ENCODE assay signal across 14 mouse cellular contexts in genomic region chr19:56438357-56439071, GRCm38 (mm10). TPM values are rescaled to one million over a fixed set of nuclear protein-coding genes. Genes with fewer than 3 reads are reported as not detected.
DNase-seq lines count a peak whose midpoint lies in the region; ATAC-seq lines count a peak whose summit lies in the region.
"Had no signal": no experiment of that assay in that cellular context is flagged by ENCODE, and none has a peak within 500 bp of the region (broad histone marks: within the 10 kb centered on the region; RNA-seq: fewer than 3 reads in every experiment).

No protein-coding gene starts in this region.

- H3K4me3 ChIP-seq in liver, embryonic 16.5 days (ENCODE audit: low read depth, low read length) = no peak overlapping the region
- H3K4me3 ChIP-seq in hindbrain, embryonic 13.5 days = no peak overlapping the region
- H3K4me3 ChIP-seq: forebrain, embryonic 15.5 days; hindbrain, embryonic 10.5 days had no signal

- no peak for DNase-seq in frontal cortex, postnatal 25 days (ENCODE audit: low spot score in 2 of 2)
- peak; percentile 46 for DNase-seq in urinary bladder, postnatal 14 days (ENCODE audit: low spot score)
- DNase-seq in urinary bladder, postnatal 25 days (ENCODE audit: low spot score) = no peak
- DNase-seq in layer of hippocampus, postnatal 36 days = no peak
- no peak for DNase-seq in right cerebral cortex, postnatal 14 days
- DNase-seq: adrenal gland, postnatal 14 days; cerebellum, adult 9-10 months had no signal

- H3K9ac ChIP-seq in liver, embryonic 16.5 days (ENCODE audit: low read depth, low read length) = no peak overlapping the region
- no peak overlapping the region for H3K9ac ChIP-seq in hindbrain, embryonic 13.5 days
- H3K9ac ChIP-seq: forebrain, embryonic 15.5 days had no signal

- peak overlapping the region; percentile 82 for H3K27ac ChIP-seq in liver, embryonic 16.5 days (ENCODE audit: low read length)
- H3K27ac ChIP-seq in hindbrain, embryonic 13.5 days = no peak overlapping the region
- H3K27ac ChIP-seq: forebrain, embryonic 15.5 days; hindbrain, embryonic 10.5 days had no signal

- H3K27me3 ChIP-seq in liver, embryonic 16.5 days (ENCODE audit: control insufficient read depth, insufficient read depth, low read depth, low read length) = no peaks in the 10 kb centered on the region
- H3K27me3 ChIP-seq in hindbrain, embryonic 13.5 days = 0 out of 2 replicates have a peak, but pooled peaks cover 2% of the 10 kb centered on the region
- H3K27me3 ChIP-seq: forebrain, embryonic 15.5 days had no signal

- peaks cover 24% of the 10 kb centered on the region for H3K4me1 ChIP-seq in liver, embryonic 16.5 days (ENCODE audit: control insufficient read depth, low read depth, low read length)
- no peaks in the 10 kb centered on the region; the same call in 1 of the 2 replicates for H3K4me1 ChIP-seq in hindbrain, embryonic 13.5 days (replicated peaks)
- H3K4me1 ChIP-seq: forebrain, embryonic 15.5 days had no signal

- WGBS in liver, embryonic 16.5 days (ENCODE audit: insufficient replicate concordance) = 62% methylated on average over 7 of the region's 7 CpGs
- 88% methylated on average over 7 of the region's 7 CpGs for WGBS in hindbrain, embryonic 13.5 days

- H3K36me3 ChIP-seq in liver, embryonic 16.5 days (ENCODE audit: control insufficient read depth, insufficient read depth) = peaks cover 5% of the 10 kb centered on the region
- H3K36me3 ChIP-seq in hindbrain, embryonic 13.5 days = no peaks in the 10 kb centered on the region
- H3K36me3 ChIP-seq: forebrain, embryonic 15.5 days had no signal

- H3K9me3 ChIP-seq in liver, embryonic 16.5 days (replicated peaks; ENCODE audit: control insufficient read depth, low read length) = no peaks in the 10 kb centered on the region
- H3K9me3 ChIP-seq in hindbrain, embryonic 13.5 days = no peaks in the 10 kb centered on the region
- H3K9me3 ChIP-seq: forebrain, embryonic 15.5 days; hindbrain, embryonic 10.5 days had no signal

- ATAC-seq in frontal cortex, adult (ENCODE audit: low TSS enrichment) = peak; percentile 66
- no peak for ATAC-seq in liver, embryonic 16.5 days (ENCODE audit: low read depth)
- ATAC-seq in hindbrain, embryonic 13.5 days (ENCODE audit: low FRiP score) = no peak
- ATAC-seq: forebrain, embryonic 15.5 days had no signal

- peak overlapping the region; percentile 42; the same call in 1 of the 2 replicates for H3K4me2 ChIP-seq in liver, embryonic 16.5 days (ENCODE audit: low read depth, low read length)
- no peak overlapping the region for H3K4me2 ChIP-seq in hindbrain, embryonic 13.5 days
- H3K4me2 ChIP-seq: forebrain, embryonic 15.5 days had no signal

RNA-seq across cellular contexts. Expression of gene Plekhs1, which starts 22.9 kb away (rescaled TPM):
- 0.07 TPM in 1 of 2 replicates, not detected in the other for polyA plus RNA-seq in liver, embryonic 16.5 days (2015; fragmentation: Nextera tagmentation; extraction: Ambion mirVana)
- total RNA-seq in layer of hippocampus, postnatal 36 days (2021) = under 1 TPM; 0.22 to 0.33 TPM
- polyA plus RNA-seq in hindbrain, embryonic 13.5 days (2015; fragmentation: Nextera tagmentation; extraction: Ambion mirVana) = 0.09 and 0.16 TPM in 2 replicates
- total RNA-seq: G1E had no signal
- polyA plus RNA-seq: G1E; limb, embryonic 11.5 days had no signal

RNA-seq across cellular contexts. Expression of gene Casp7, which starts 41.6 kb away (rescaled TPM):
- 10.3 and 10.6 TPM in 2 replicates for polyA plus RNA-seq in liver, embryonic 16.5 days (2015; fragmentation: Nextera tagmentation; extraction: Ambion mirVana)
- total RNA-seq in layer of hippocampus, postnatal 36 days (2021) = 1 to 10 TPM; 1.3 to 1.9 TPM
- 16.0 and 18.3 TPM in 2 replicates for polyA plus RNA-seq in hindbrain, embryonic 13.5 days (2015; fragmentation: Nextera tagmentation; extraction: Ambion mirVana)

RNA-seq across cellular contexts. Expression of gene Nrap, which starts 48.7 kb away (rescaled TPM):
- 0.28 and 0.32 TPM in 2 replicates for polyA plus RNA-seq in liver, embryonic 16.5 days (2015; fragmentation: Nextera tagmentation; extraction: Ambion mirVana)
- under 1 TPM; 0.07 to 0.08 TPM for total RNA-seq in layer of hippocampus, postnatal 36 days (2021)
- polyA plus RNA-seq in hindbrain, embryonic 13.5 days (2015; fragmentation: Nextera tagmentation; extraction: Ambion mirVana) = 0.25 and 0.49 TPM in 2 replicates
